Mouse (Mus musculus): ENCODE data around the gene Rlim.

The Rlim gene

GRCm38 (mm10) chrX:103981169-103981689, at the start of gene Rlim:
Gene Rlim, minus strand, starts transcription at chrX:103981284.
- peak; percentile 91 to 95 for DNase-seq

GRCm38 (mm10) chrX:104017196-104017595, 36.1 kb upstream of the Rlim start:
- DNase-seq: peak; percentile 1 to 7

- DNase-seq: no peak
Measured at GRCm38 (mm10) chrX:104015048-104015447, 34.0 kb upstream of the Rlim start.

- no peak for DNase-seq
Measured at GRCm38 (mm10) chrX:104013318-104013811, 32.3 kb upstream of the Rlim start.

GRCm38 (mm10) chrX:103994741-103995140, 13.7 kb upstream of the Rlim start:
- DNase-seq: no peak

- no peak for DNase-seq
Measured at GRCm38 (mm10) chrX:103993864-103994263, 12.8 kb upstream of the Rlim start.

GRCm38 (mm10) chrX:103991702-103992101, 10.6 kb upstream of the Rlim start:
- DNase-seq: peak; percentile 15 to 27

- peak; percentile 5 to 27 for DNase-seq
Measured at GRCm38 (mm10) chrX:103990392-103990791, 9.3 kb upstream of the Rlim start.

GRCm38 (mm10) chrX:103987215-103987964, 6.3 kb upstream of the Rlim start:
- DNase-seq: no peak

- no peak for DNase-seq
Measured at GRCm38 (mm10) chrX:103986159-103986558, 5.1 kb upstream of the Rlim start.

- no peak for DNase-seq
Measured at GRCm38 (mm10) chrX:103984992-103985391, 3.9 kb upstream of the Rlim start.

GRCm38 (mm10) chrX:103981806-103982205, 722 bp upstream of the Rlim start:
- peak in 1 of 2 experiments; percentile 5 for DNase-seq

- peak in 1 of 2 experiments; percentile 42 for DNase-seq
Measured at GRCm38 (mm10) chrX:103980590-103981168, 405 bp downstream of the Rlim start.

- DNase-seq: peak; percentile 52 to 56
Measured at GRCm38 (mm10) chrX:103980036-103980435, 1.0 kb downstream of the Rlim start.

GRCm38 (mm10) chrX:103939701-103940100, 41.4 kb downstream of the Rlim start:
- DNase-seq: no peak

GRCm38 (mm10) chrX:103937333-103937732, 43.8 kb downstream of the Rlim start:
- DNase-seq: peak; percentile 30 to 50

GRCm38 (mm10) chrX:103922436-103922835, 58.6 kb downstream of the Rlim start:
- peak in 1 of 2 experiments; percentile 2 for DNase-seq

- DNase-seq: no peak
Measured at GRCm38 (mm10) chrX:103918954-103919353, 62.1 kb downstream of the Rlim start.

- DNase-seq: peak; percentile 72 to 73
Measured at GRCm38 (mm10) chrX:103914790-103915189, 66.3 kb downstream of the Rlim start.
